Mouse (Mus musculus) heart, postnatal 0 days (tissue): ENCODE results near the gene Oaz3.

ENCODE experiments used
- CTCF ChIP-seq: IDR thresholded peaks from 2 replicates; pipeline ENCODE4 v1.5.1; 2016; ENCODE audit warnings: antibody characterized with exemption, control low read depth, low read depth
- EP300 ChIP-seq: IDR thresholded peaks from 2 replicates; pipeline ENCODE4 v1.6.1; 2016; ENCODE audit warnings: antibody characterized with exemption, low read depth

- TF ChIP-seq EP300 (no peak), CTCF (no peak)
Measured at GRCm38 (mm10) chr3:94434305-94434704, 9.4 kb downstream of the Oaz3 start.
